Mouse (Mus musculus): ENCODE results near the gene Cfap44. TPM values are rescaled to one million over a fixed set of nuclear protein-coding genes. Genes with fewer than 3 reads are reported as not detected.

The Cfap44 gene
- total and polyA plus RNA-seq, 3 experiments: 0.55 TPM; not detected in 2

DNA sequence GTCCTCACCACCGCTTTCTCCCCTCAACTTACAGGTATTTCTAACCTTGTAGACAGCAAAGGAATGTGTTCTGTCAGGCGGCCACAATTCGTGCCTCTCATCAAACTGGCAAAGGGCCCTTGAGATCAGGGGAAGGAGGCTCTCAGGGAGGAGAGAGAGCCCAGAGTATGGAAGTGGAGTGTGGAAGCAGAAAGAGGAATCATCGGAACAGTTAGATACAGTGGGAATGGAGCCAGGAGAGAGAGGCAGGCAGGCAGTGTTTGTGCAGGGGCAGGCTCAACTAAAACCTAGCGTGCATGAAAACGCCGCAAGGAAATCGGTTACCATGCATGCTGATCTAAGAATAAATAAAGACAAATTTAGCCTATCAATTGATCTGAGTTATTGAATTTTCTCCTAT lies 23.0 kb downstream of the Cfap44 start:
- Histone ChIP-seq H3K4me3 (no peak overlapping the region), H3K4me1 (ENCODE audit: control insufficient read depth, insufficient read depth, low read length) (no peaks in the 10 kb centered on the region), H3K27ac (no peak overlapping the region), H3K36me3 (ENCODE audit: control insufficient read depth, insufficient read depth, low read length) (no peaks in the 10 kb centered on the region), H3K27me3 (ENCODE audit: control insufficient read depth, insufficient read depth, low read length) (0 out of 2 replicates have a peak, but pooled peaks cover 1% of the 10 kb centered on the region), H3K79me2 (replicated peaks; ENCODE audit: control insufficient read depth, insufficient read depth, low read length) (no peaks in the 10 kb centered on the region), H3K9ac (ENCODE audit: low read depth, low read length) (no peak overlapping the region)
- no peak for DNase-seq
- intact Hi-C loops (cut with DNase I): no loop called here
- TF ChIP-seq POLR2A (IDR thresholded peaks at IDR 0.05; ENCODE audit: insufficient read depth, low read depth, low read length) (no peak), EP300 (IDR thresholded peaks at IDR 0.05; ENCODE audit: insufficient read depth, low read depth, low read length) (no peak), CTCF (IDR thresholded peaks at IDR 0.05) (no peak)
- WGBS: 38% methylated on average over 8 of the region's 8 CpGs

GRCm38 (mm10) chr16:44421735-44422134 lies 27.1 kb downstream of the Cfap44 start:
- no peak for TF ChIP-seq POLR2A (IDR thresholded peaks at IDR 0.05; ENCODE audit: insufficient read depth, low read depth, low read length)
- TF ChIP-seq EP300 (IDR thresholded peaks at IDR 0.05; ENCODE audit: insufficient read depth, low read depth, low read length): no peak
- no peak for TF ChIP-seq CTCF (IDR thresholded peaks at IDR 0.05)
- no peak overlapping the region for H3K9ac ChIP-seq (ENCODE audit: low read depth, low read length)
- no peak overlapping the region for H3K4me3 ChIP-seq
- no peaks in the 10 kb centered on the region for H3K36me3 ChIP-seq (ENCODE audit: control insufficient read depth, insufficient read depth, low read length)
- intact Hi-C loops (cut with DNase I): no loop called here
- DNase-seq: no peak
- no peaks in the 10 kb centered on the region for H3K4me1 ChIP-seq (ENCODE audit: control insufficient read depth, insufficient read depth, low read length)
- no peak overlapping the region for H3K27ac ChIP-seq
- WGBS: 81% methylated on average over 8 of the region's 8 CpGs
- no peaks in the 10 kb centered on the region for H3K79me2 ChIP-seq (replicated peaks; ENCODE audit: control insufficient read depth, insufficient read depth, low read length)
- H3K27me3 ChIP-seq (ENCODE audit: control insufficient read depth, insufficient read depth, low read length): peaks cover 1% of the 10 kb centered on the region; the same call in 1 of the 2 replicates

DNA sequence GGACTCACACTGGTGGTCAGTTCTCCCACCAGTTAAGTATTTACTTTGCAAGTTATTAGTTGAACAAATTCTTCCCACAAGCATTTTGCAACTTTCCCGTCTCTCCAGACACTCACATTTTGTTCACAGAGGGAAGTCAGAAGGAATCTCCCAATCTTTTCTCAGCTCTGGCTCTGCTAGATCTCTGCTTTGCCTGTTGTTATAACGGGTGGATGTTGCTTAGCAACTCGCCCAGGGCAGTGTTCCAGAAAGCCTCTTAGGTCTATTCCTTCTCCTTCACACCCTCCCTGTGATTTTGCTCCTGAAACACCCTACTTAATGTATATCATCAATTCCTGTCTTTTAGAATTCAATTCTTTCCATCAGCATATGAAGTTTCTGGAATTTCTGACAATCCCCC lies 28.9 kb downstream of the Cfap44 start:
- no peaks in the 10 kb centered on the region for H3K4me1 ChIP-seq (ENCODE audit: control insufficient read depth, insufficient read depth, low read length)
- no peak overlapping the region for H3K9ac ChIP-seq (ENCODE audit: low read depth, low read length)
- no peaks in the 10 kb centered on the region for H3K79me2 ChIP-seq (replicated peaks; ENCODE audit: control insufficient read depth, insufficient read depth, low read length)
- H3K27ac ChIP-seq: no peak overlapping the region
- 28% methylated on average over 3 of the region's 3 CpGs for WGBS
- TF ChIP-seq EP300 (IDR thresholded peaks at IDR 0.05; ENCODE audit: insufficient read depth, low read depth, low read length) (no peak), CTCF (IDR thresholded peaks at IDR 0.05) (no peak), POLR2A (IDR thresholded peaks at IDR 0.05; ENCODE audit: insufficient read depth, low read depth, low read length) (no peak)
- no peak for DNase-seq
- no peaks in the 10 kb centered on the region for H3K36me3 ChIP-seq (ENCODE audit: control insufficient read depth, insufficient read depth, low read length)
- no peak overlapping the region for H3K4me3 ChIP-seq
- intact Hi-C loops (cut with DNase I): no loop called here
- H3K27me3 ChIP-seq (ENCODE audit: control insufficient read depth, insufficient read depth, low read length): no peaks in the 10 kb centered on the region; the same call in 1 of the 2 replicates

GRCm38 (mm10) chr16:44428456-44428855 lies 33.9 kb downstream of the Cfap44 start:
- Histone ChIP-seq H3K4me3 (no peak overlapping the region), H3K36me3 (ENCODE audit: control insufficient read depth, insufficient read depth, low read length) (no peaks in the 10 kb centered on the region), H3K79me2 (replicated peaks; ENCODE audit: control insufficient read depth, insufficient read depth, low read length) (no peaks in the 10 kb centered on the region), H3K9ac (ENCODE audit: low read depth, low read length) (no peak overlapping the region), H3K4me1 (ENCODE audit: control insufficient read depth, insufficient read depth, low read length) (no peaks in the 10 kb centered on the region), H3K27ac (no peak overlapping the region), H3K27me3 (ENCODE audit: control insufficient read depth, insufficient read depth, low read length) (no peaks in the 10 kb centered on the region; the same call in 1 of the 2 replicates)
- intact Hi-C loops (cut with DNase I): no loop called here
- no peak for TF ChIP-seq POLR2A (IDR thresholded peaks at IDR 0.05; ENCODE audit: insufficient read depth, low read depth, low read length)
- no peak for TF ChIP-seq CTCF (IDR thresholded peaks at IDR 0.05)
- no peak for TF ChIP-seq EP300 (IDR thresholded peaks at IDR 0.05; ENCODE audit: insufficient read depth, low read depth, low read length)
- DNase-seq: no peak
- 53% methylated on average over 5 of the region's 5 CpGs for WGBS

DNA sequence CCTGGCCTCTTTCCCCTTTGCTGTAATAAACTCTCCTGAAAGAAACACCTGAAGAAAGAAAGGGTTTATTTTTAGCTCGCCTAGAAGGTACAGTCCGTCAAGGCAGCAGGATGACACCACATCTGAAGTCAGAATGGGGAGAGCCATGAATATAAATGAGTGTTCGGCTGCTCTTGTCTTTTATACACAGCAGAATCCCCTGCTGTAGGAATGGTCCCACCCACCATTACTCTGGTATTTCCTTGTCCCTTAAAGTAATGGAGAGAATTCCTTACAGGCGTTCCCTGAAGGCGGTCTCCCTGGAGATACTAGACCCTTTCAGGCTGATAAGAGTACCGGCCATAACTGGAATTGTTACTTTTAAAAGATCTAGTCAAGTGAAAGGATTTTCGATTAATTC lies 35.4 kb downstream of the Cfap44 start:
- intact Hi-C loops (cut with DNase I): no loop called here
- Histone ChIP-seq H3K9ac (ENCODE audit: low read depth, low read length) (no peak overlapping the region), H3K27ac (no peak overlapping the region), H3K4me1 (ENCODE audit: control insufficient read depth, insufficient read depth, low read length) (no peaks in the 10 kb centered on the region), H3K36me3 (ENCODE audit: control insufficient read depth, insufficient read depth, low read length) (peaks cover 2% of the 10 kb centered on the region; the same call in 1 of the 2 replicates), H3K79me2 (replicated peaks; ENCODE audit: control insufficient read depth, insufficient read depth, low read length) (no peaks in the 10 kb centered on the region), H3K27me3 (ENCODE audit: control insufficient read depth, insufficient read depth, low read length) (no peaks in the 10 kb centered on the region; the same call in 1 of the 2 replicates), H3K4me3 (no peak overlapping the region)
- TF ChIP-seq CTCF (IDR thresholded peaks at IDR 0.05): no peak
- TF ChIP-seq EP300 (IDR thresholded peaks at IDR 0.05; ENCODE audit: insufficient read depth, low read depth, low read length): no peak
- TF ChIP-seq POLR2A (IDR thresholded peaks at IDR 0.05; ENCODE audit: insufficient read depth, low read depth, low read length): no peak
- DNase-seq: no peak
- WGBS: 55% methylated on average over 7 of the region's 7 CpGs

- Histone ChIP-seq H3K36me3 (ENCODE audit: control insufficient read depth, insufficient read depth, low read length) (peaks cover 2% of the 10 kb centered on the region; the same call in 1 of the 2 replicates), H3K4me3 (no peak overlapping the region), H3K27me3 (ENCODE audit: control insufficient read depth, insufficient read depth, low read length) (no peaks in the 10 kb centered on the region), H3K9ac (ENCODE audit: low read depth, low read length) (no peak overlapping the region), H3K27ac (no peak overlapping the region), H3K79me2 (replicated peaks; ENCODE audit: control insufficient read depth, insufficient read depth, low read length) (no peaks in the 10 kb centered on the region), H3K4me1 (ENCODE audit: control insufficient read depth, insufficient read depth, low read length) (no peaks in the 10 kb centered on the region)
- TF ChIP-seq EP300 (IDR thresholded peaks at IDR 0.05; ENCODE audit: insufficient read depth, low read depth, low read length) (no peak), CTCF (IDR thresholded peaks at IDR 0.05) (no peak), POLR2A (IDR thresholded peaks at IDR 0.05; ENCODE audit: insufficient read depth, low read depth, low read length) (no peak)
- DNase-seq: no peak
- intact Hi-C loops (cut with DNase I): no loop called here
- 57% methylated on average over 7 of the region's 7 CpGs for WGBS
Observed at GRCm38 (mm10) chr16:44434931-44435330, 40.3 kb downstream of the Cfap44 start.

All from heart, adult 2 months (tissue).